Mouse (Mus musculus) MEL (cell line): ENCODE measurements at regions not wholly inside any gene's neighbourhood (a gene's known extent, or its start where the extent isn't known, plus 50 kb on each side); places are given as distances from the start of the nearest gene placed in this dataset.
A peak's percentile ranks its signal among the peaks of the same experiment; 100 is the strongest.

Experiments
- DNase-seq: peaks from one replicate; pipeline ENCODE4 v3.0.0; 2011; ENCODE audit warnings: low read depth, low spot score
- H3K27ac ChIP-seq: 2 replicates; pipeline ENCODE4 v1.5.1; 2012; ENCODE audit warnings: low read depth, mild to moderate bottlenecking, control low read depth, low read length, moderate library complexity; ENCODE audit not compliant: control insufficient read depth
- H3K27me3 ChIP-seq, 2 experiments: fragments of 150-350 bp in 1 of 2; sonication (generic) in 1 of 2; 2 replicates each; pipeline ENCODE4 v1.6.1; 2012; ENCODE audit warnings: low read length in 2 of 2, mild to moderate bottlenecking in 2 of 2, improper control_type of control experiment in 1 of 2, moderate library complexity in 1 of 2; ENCODE audit not compliant: insufficient read depth in 2 of 2, control insufficient read depth in 1 of 2
- H3K36me3 ChIP-seq, 2 experiments: 2 replicates each; pipeline ENCODE4 v1.6.1; 2012 to 2014; ENCODE audit warnings: low read length in 2 of 2, improper control_type of control experiment in 1 of 2, inconsistent platforms in 1 of 2, mild to moderate bottlenecking in 1 of 2; ENCODE audit not compliant: insufficient read depth in 2 of 2, control insufficient read depth in 1 of 2
- H3K4me1 ChIP-seq, 2 experiments: fragments of 150-350 bp in 1 of 2; sonication (generic) in 1 of 2; 2 replicates each; pipeline ENCODE4 v1.6.1; 2012; ENCODE audit warnings: low read length in 2 of 2, improper control_type of control experiment in 1 of 2, mild to moderate bottlenecking in 1 of 2; ENCODE audit not compliant: insufficient read depth in 2 of 2, control insufficient read depth in 1 of 2
- H3K4me3 ChIP-seq, 2 experiments: fragments of 150-350 bp in 1 of 2; sonication (generic) in 1 of 2; 2 replicates each; pipeline ENCODE4 v1.5.1; 2012; ENCODE audit warnings: low read depth in 2 of 2, low read length in 2 of 2, mild to moderate bottlenecking in 2 of 2, moderate library complexity in 2 of 2, control low read depth in 1 of 2, improper control_type of control experiment in 1 of 2; ENCODE audit not compliant: control insufficient read depth in 1 of 2, insufficient read depth in 1 of 2
- H3K79me2 ChIP-seq: 2 replicates; pipeline ENCODE4 v1.6.1; 2012; ENCODE audit warnings: mild to moderate bottlenecking, low read length, moderate library complexity; ENCODE audit not compliant: control insufficient read depth, poor library complexity, insufficient read depth
- H3K9ac ChIP-seq: 2 replicates; pipeline ENCODE4 v1.6.1; 2012; ENCODE audit warnings: low read depth, mild to moderate bottlenecking, control low read depth, low read length, moderate library complexity; ENCODE audit not compliant: control insufficient read depth, poor library complexity, severe bottlenecking
- H3K9me3 ChIP-seq: fragments of 150-350 bp; sonication (generic); replicated peaks from 2 replicates; pipeline ENCODE4 v1.6.1; 2012; ENCODE audit warnings: mild to moderate bottlenecking, low read length, improper control_type of control experiment, moderate library complexity; ENCODE audit not compliant: insufficient read depth
- CHD1 ChIP-seq: IDR thresholded peaks from 2 replicates; pipeline ENCODE4 v1.6.1; 2012; ENCODE audit warnings: low read depth, mild to moderate bottlenecking, inconsistent platforms, low read length, improper control_type of control experiment
- CHD2 ChIP-seq: IDR thresholded peaks from 2 replicates; pipeline ENCODE4 v1.6.1; 2011; ENCODE audit warnings: low read length, improper control_type of control experiment
- CTCF ChIP-seq, 3 experiments: IDR thresholded peaks in 2 of 3; conservative IDR thresholded peaks in 1 of 3; 2 replicates each; pipeline ENCODE4 v1.5.1; 2011 to 2012; ENCODE audit warnings: low read length in 3 of 3, low read depth in 2 of 3, mild to moderate bottlenecking in 2 of 3, improper control_type of control experiment in 1 of 3, inconsistent platforms in 1 of 3, mixed read lengths in 1 of 3, moderate library complexity in 1 of 3; ENCODE audit not compliant: control insufficient read depth in 1 of 3, insufficient read depth in 1 of 3, poor library complexity in 1 of 3, severe bottlenecking in 1 of 3
- E2F4 ChIP-seq: IDR thresholded peaks from 2 replicates; pipeline ENCODE4 v1.6.1; 2011; ENCODE audit warnings: low read depth, low read length, improper control_type of control experiment, borderline replicate concordance
- ELF1 ChIP-seq: IDR thresholded peaks from 2 replicates; pipeline ENCODE4 v1.6.1; 2014; ENCODE audit warnings: low read depth, mild to moderate bottlenecking, inconsistent platforms, low read length, improper control_type of control experiment, moderate library complexity
- EP300 ChIP-seq, 2 experiments: IDR thresholded peaks; 2 replicates each; pipeline ENCODE4 v1.6.1; 2011; ENCODE audit warnings: improper control_type of control experiment in 2 of 2, low read length in 2 of 2, low read depth in 1 of 2, mild to moderate bottlenecking in 1 of 2
- ETS1 ChIP-seq: IDR thresholded peaks from 2 replicates; pipeline ENCODE4 v1.6.1; 2012; ENCODE audit warnings: low read depth, mild to moderate bottlenecking, inconsistent platforms, low read length, improper control_type of control experiment, moderate library complexity
- GABPA ChIP-seq: IDR thresholded peaks from 2 replicates; pipeline ENCODE4 v1.6.1; 2012; ENCODE audit warnings: low read depth, mild to moderate bottlenecking, inconsistent platforms, low read length, improper control_type of control experiment, moderate library complexity
- GATA1 ChIP-seq: IDR thresholded peaks from 2 replicates; pipeline ENCODE4 v1.6.1; 2011; ENCODE audit warnings: low read depth, low read length, improper control_type of control experiment
- HCFC1 ChIP-seq: IDR thresholded peaks from 2 replicates; pipeline ENCODE4 v1.6.1; 2012; ENCODE audit warnings: low read depth, mild to moderate bottlenecking, inconsistent platforms, low read length, improper control_type of control experiment, moderate library complexity
- JUND ChIP-seq: IDR thresholded peaks from 2 replicates; pipeline ENCODE4 v1.6.1; 2011; ENCODE audit warnings: low read depth, mild to moderate bottlenecking, improper control_type of control experiment, low read length
- MAFK ChIP-seq: IDR thresholded peaks from 2 replicates; pipeline ENCODE4 v1.6.1; 2011; ENCODE audit warnings: low read depth, mild to moderate bottlenecking, low read length, improper control_type of control experiment, borderline replicate concordance
- MAX ChIP-seq: IDR thresholded peaks from 2 replicates; pipeline ENCODE4 v1.6.1; 2011; ENCODE audit warnings: low read length, improper control_type of control experiment
- MAZ ChIP-seq: IDR thresholded peaks from 2 replicates; pipeline ENCODE4 v1.6.1; 2012; ENCODE audit warnings: low read depth, mild to moderate bottlenecking, inconsistent platforms, low read length, improper control_type of control experiment
- MEF2A ChIP-seq: IDR thresholded peaks from 2 replicates; pipeline ENCODE4 v1.6.1; 2014; ENCODE audit warnings: low read depth, mild to moderate bottlenecking, inconsistent platforms, low read length, improper control_type of control experiment; ENCODE audit not compliant: poor library complexity, insufficient replicate concordance, severe bottlenecking; ENCODE audit errors: extremely low read depth
- MXI1 ChIP-seq: IDR thresholded peaks from 2 replicates; pipeline ENCODE4 v1.6.1; 2011; ENCODE audit warnings: mild to moderate bottlenecking, low read depth, low read length, improper control_type of control experiment
- MYB ChIP-seq: IDR thresholded peaks from 2 replicates; pipeline ENCODE4 v1.6.1; 2011; ENCODE audit warnings: mild to moderate bottlenecking, low read depth, low read length, improper control_type of control experiment
- MYC ChIP-seq: IDR thresholded peaks from 2 replicates; pipeline ENCODE4 v1.6.1; 2011; ENCODE audit warnings: low read depth, mild to moderate bottlenecking, low read length, improper control_type of control experiment, moderate library complexity
- NELFE ChIP-seq: IDR thresholded peaks from 2 replicates; pipeline ENCODE4 v1.6.1; 2011; ENCODE audit warnings: low read depth, low read length, improper control_type of control experiment
- NRF1 ChIP-seq: IDR thresholded peaks from 2 replicates; pipeline ENCODE4 v1.6.1; 2014; ENCODE audit warnings: low read depth, mild to moderate bottlenecking, inconsistent platforms, low read length, improper control_type of control experiment, moderate library complexity; ENCODE audit not compliant: poor library complexity, insufficient read depth, severe bottlenecking
- POLR2A ChIP-seq, 2 experiments: IDR thresholded peaks; 2 replicates each; pipeline ENCODE4 v1.6.1; 2011 to 2012; ENCODE audit warnings: low read length in 2 of 2, mild to moderate bottlenecking in 2 of 2, control low read depth in 1 of 2, improper control_type of control experiment in 1 of 2, low read depth in 1 of 2, moderate library complexity in 1 of 2; ENCODE audit not compliant: control insufficient read depth in 1 of 2, insufficient read depth in 1 of 2, poor library complexity in 1 of 2
- POLR2AphosphoS2 ChIP-seq: IDR thresholded peaks from 2 replicates; pipeline ENCODE4 v1.6.1; 2011; ENCODE audit warnings: low read length, improper control_type of control experiment
- POLR2AphosphoS5 ChIP-seq: IDR thresholded peaks from 2 replicates; pipeline ENCODE4 v1.6.1; 2012; ENCODE audit warnings: low read depth, borderline replicate concordance, mild to moderate bottlenecking, inconsistent platforms, low read length, moderate library complexity, mixed read lengths
- RAD21 ChIP-seq: IDR thresholded peaks from 2 replicates; pipeline ENCODE4 v1.6.1; 2011; ENCODE audit warnings: mild to moderate bottlenecking, low read depth, low read length, improper control_type of control experiment
- RCOR1 ChIP-seq: IDR thresholded peaks from 2 replicates; pipeline ENCODE4 v1.6.1; 2012; ENCODE audit warnings: low read depth, mild to moderate bottlenecking, inconsistent platforms, low read length, improper control_type of control experiment
- SIN3A ChIP-seq: IDR thresholded peaks from 2 replicates; pipeline ENCODE4 v1.6.1; 2012; ENCODE audit warnings: low read length, improper control_type of control experiment, inconsistent platforms
- SMC3 ChIP-seq: IDR thresholded peaks from 2 replicates; pipeline ENCODE4 v1.6.1; 2011; ENCODE audit warnings: low read depth, low read length, improper control_type of control experiment
- TAL1 ChIP-seq: IDR thresholded peaks from 2 replicates; pipeline ENCODE4 v1.6.1; 2012; ENCODE audit warnings: mild to moderate bottlenecking, inconsistent platforms, low read length, moderate library complexity, mixed read lengths
- TBP ChIP-seq: IDR thresholded peaks from 2 replicates; pipeline ENCODE4 v1.8.0; 2011; ENCODE audit warnings: low read depth, low read length, improper control_type of control experiment
- TCF12 ChIP-seq: IDR thresholded peaks from 2 replicates; pipeline ENCODE4 v1.6.1; 2014; ENCODE audit warnings: low read depth, mild to moderate bottlenecking, inconsistent platforms, low read length, improper control_type of control experiment, moderate library complexity
- USF1 ChIP-seq: IDR thresholded peaks from 2 replicates; pipeline ENCODE4 v1.6.1; 2014; ENCODE audit warnings: low read depth, mild to moderate bottlenecking, inconsistent platforms, low read length, improper control_type of control experiment, moderate library complexity
- USF2 ChIP-seq, 2 experiments: IDR thresholded peaks; 2 replicates each; pipeline ENCODE4 v1.6.1; 2011 to 2012; ENCODE audit warnings: improper control_type of control experiment in 2 of 2, low read length in 2 of 2, borderline replicate concordance in 1 of 2, inconsistent platforms in 1 of 2, low read depth in 1 of 2, mild to moderate bottlenecking in 1 of 2; ENCODE audit not compliant: insufficient read depth in 1 of 2
- ZC3H11A ChIP-seq: IDR thresholded peaks from 2 replicates; pipeline ENCODE4 v1.6.1; 2012; ENCODE audit warnings: low read depth, mild to moderate bottlenecking, inconsistent platforms, low read length, improper control_type of control experiment
- ZKSCAN1 ChIP-seq: IDR thresholded peaks from 2 replicates; pipeline ENCODE4 v1.6.1; 2012; ENCODE audit warnings: low read depth, mild to moderate bottlenecking, inconsistent platforms, low read length, improper control_type of control experiment, moderate library complexity
- ZMIZ1 ChIP-seq: IDR thresholded peaks from 2 replicates; pipeline ENCODE4 v1.6.1; 2012; ENCODE audit warnings: low read depth, mild to moderate bottlenecking, inconsistent platforms, low read length, improper control_type of control experiment, moderate library complexity
- ZNF384 ChIP-seq: IDR thresholded peaks from 2 replicates; pipeline ENCODE4 v1.6.1; 2012; ENCODE audit warnings: low read depth, mild to moderate bottlenecking, inconsistent platforms, low read length, improper control_type of control experiment

DNA sequence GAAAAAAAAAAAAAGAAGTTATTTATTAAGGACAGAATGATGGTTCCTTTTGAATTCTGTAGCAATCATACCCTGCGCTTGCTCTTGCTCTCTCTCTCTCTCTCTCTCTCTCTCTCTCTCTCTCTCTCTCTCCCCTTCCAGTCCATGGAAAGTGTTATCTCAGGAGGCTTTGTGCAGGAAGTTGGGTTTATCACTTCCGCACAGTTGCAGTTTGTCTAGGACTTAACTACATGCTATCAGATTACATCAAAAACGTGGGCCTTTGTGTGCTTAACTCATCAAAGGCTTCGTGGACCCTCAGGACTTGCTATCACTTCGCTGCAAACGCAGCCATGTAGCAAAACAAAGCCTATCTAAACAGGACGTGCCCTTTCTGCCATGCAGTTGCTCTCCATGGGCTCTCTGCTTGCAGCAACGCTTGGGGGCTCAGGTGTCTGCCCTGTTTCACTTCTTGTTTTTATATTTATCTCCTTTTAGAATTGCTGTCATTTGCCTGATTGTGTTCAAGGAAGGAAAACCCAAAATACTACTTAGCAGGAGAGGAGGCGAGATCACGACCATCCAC, 56.2 kb upstream of the Exoc6 start:
- H3K27ac ChIP-seq: peak overlapping the region; percentile 95
- peaks cover 8 to 14% of the 10 kb centered on the region in 2 experiments for H3K4me1 ChIP-seq
- no peaks in the 10 kb centered on the region for H3K9me3 ChIP-seq
- H3K4me3 ChIP-seq: peak overlapping the region; percentile 10 to 62; a peak in 2 of 4 replicates
- peaks cover 0 to 19% of the 10 kb centered on the region in 2 experiments; a peak in 2 of 4 replicates for H3K36me3 ChIP-seq
- H3K9ac ChIP-seq: peak overlapping the region; percentile 60
- peak; percentile 97 for DNase-seq
- H3K27me3 ChIP-seq: no peaks in the 10 kb centered on the region
- no peaks in the 10 kb centered on the region for H3K79me2 ChIP-seq
- TF ChIP-seq TCF12: peak; percentile 98
- TF ChIP-seq GATA1: peak; percentile 99
- TF ChIP-seq POLR2A (IDR thresholded peaks at IDR 0.05; ENCODE audit: control insufficient read depth in 1 of 2, insufficient read depth in 1 of 2, low read depth in 1 of 2, low read length in 2 of 2, poor library complexity in 1 of 2): peak in 1 of 2 experiments; percentile 27; a peak in 1 of 4 replicates
- peak; percentile 90 for TF ChIP-seq TBP
- TF ChIP-seq NELFE: no peak
- no peak for TF ChIP-seq ZMIZ1
- no peak for TF ChIP-seq GABPA
- peak; percentile 96 for TF ChIP-seq TAL1
- no peak for TF ChIP-seq CHD1
- TF ChIP-seq ELF1: peak; percentile 58; the same call in 1 of the 2 replicates
- peak; percentile 57; the same call in 1 of the 2 replicates for TF ChIP-seq NRF1
- TF ChIP-seq JUND: peak; percentile 100
- TF ChIP-seq MYC: peak; percentile 90; the same call in 1 of the 2 replicates
- peak; percentile 91 for TF ChIP-seq MXI1
- peak; percentile 94 for TF ChIP-seq SIN3A
- TF ChIP-seq RCOR1: peak; percentile 95
- TF ChIP-seq ZKSCAN1: no peak
- peak; percentile 96 for TF ChIP-seq ETS1
- TF ChIP-seq POLR2AphosphoS2: no peak
- no peak; the same call in 1 of the 2 replicates for TF ChIP-seq CHD2
- TF ChIP-seq MYB: peak; percentile 59
- no peak for TF ChIP-seq RAD21
- TF ChIP-seq E2F4: 0 out of 2 replicates have a peak, but pooled peaks have one; percentile 63
- no peak for TF ChIP-seq POLR2AphosphoS5
- TF ChIP-seq MAX: peak; percentile 72
- peak; percentile 64; the same call in 1 of the 2 replicates for TF ChIP-seq MAFK
- no peak for TF ChIP-seq CTCF (IDR thresholded peaks at IDR 0.05 in 2 of 3, conservative IDR thresholded peaks at IDR 0.05 in 1 of 3; ENCODE audit: control insufficient read depth in 1 of 3, insufficient read depth in 1 of 3, low read depth in 2 of 3, low read length in 3 of 3, poor library complexity in 1 of 3, severe bottlenecking in 1 of 3)
- no peak for TF ChIP-seq USF1
- TF ChIP-seq MAZ: no peak; the same call in none of the 2 replicates
- TF ChIP-seq EP300 (IDR thresholded peaks at IDR 0.05; ENCODE audit: low read depth in 1 of 2, low read length in 2 of 2): peak; percentile 97 to 99
- no peak for TF ChIP-seq SMC3
- TF ChIP-seq ZNF384: peak; percentile 94
- peak; percentile 63; the same call in 1 of the 2 replicates for TF ChIP-seq HCFC1
- 0 out of 2 replicates have a peak, but pooled peaks have one; percentile 11 for TF ChIP-seq ZC3H11A
- TF ChIP-seq USF2 (IDR thresholded peaks at IDR 0.05; ENCODE audit: borderline replicate concordance in 1 of 2, insufficient read depth in 1 of 2, low read depth in 1 of 2, low read length in 2 of 2): no peak
- TF ChIP-seq MEF2A: no peak
